Mouse (Mus musculus) C2C12 (cell line): ENCODE results near the gene Pgap3.

Experiments
- CTCF ChIP-seq: IDR thresholded peaks from one replicate; pipeline ENCODE4 v1.5.1; 2011; ENCODE audit not compliant: control insufficient read depth, insufficient read depth, insufficient read length
- MAX ChIP-seq: IDR thresholded peaks from one replicate; pipeline ENCODE4 v1.6.1; 2011; ENCODE audit warnings: mild to moderate bottlenecking, control low read depth
- MYOG ChIP-seq: IDR thresholded peaks from one replicate; pipeline ENCODE4 v1.6.1; 2011; ENCODE audit not compliant: control insufficient read depth, insufficient read length; ENCODE audit errors: extremely low read depth

DNA sequence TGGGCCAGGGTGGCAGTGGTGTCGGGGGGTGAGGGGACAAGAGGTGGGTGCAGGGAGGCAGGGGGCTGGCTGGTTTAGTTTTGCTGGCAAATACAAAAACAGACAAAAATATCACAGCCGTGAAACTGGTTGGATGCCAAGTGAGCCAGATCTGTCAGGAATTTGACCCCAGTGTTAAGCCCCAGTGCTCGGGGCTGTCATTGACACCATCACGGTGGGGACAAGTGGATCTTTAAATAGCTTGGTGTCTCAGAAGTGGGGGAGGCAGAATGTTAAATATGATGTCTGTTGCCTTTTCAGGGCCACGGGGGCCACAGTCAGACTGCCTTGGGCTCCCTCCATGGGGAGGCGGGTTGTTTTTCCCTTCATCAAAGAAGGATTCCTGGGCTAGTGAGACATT, 6.0 kb downstream of the Pgap3 start:
- TF ChIP-seq CTCF, result no peak
- no peak for TF ChIP-seq MYOG
- no peak for TF ChIP-seq MAX
